Mouse (Mus musculus): Measurements from ENCODE around the gene Uimc1. TPM values are rescaled to one million over a fixed set of nuclear protein-coding genes. Genes with fewer than 3 reads are reported as not detected.

The Uimc1 gene
- polyA plus RNA-seq (2015; fragmentation: Nextera tagmentation; extraction: Ambion mirVana) = 24.0 and 28.3 TPM in 2 replicates

DNA sequence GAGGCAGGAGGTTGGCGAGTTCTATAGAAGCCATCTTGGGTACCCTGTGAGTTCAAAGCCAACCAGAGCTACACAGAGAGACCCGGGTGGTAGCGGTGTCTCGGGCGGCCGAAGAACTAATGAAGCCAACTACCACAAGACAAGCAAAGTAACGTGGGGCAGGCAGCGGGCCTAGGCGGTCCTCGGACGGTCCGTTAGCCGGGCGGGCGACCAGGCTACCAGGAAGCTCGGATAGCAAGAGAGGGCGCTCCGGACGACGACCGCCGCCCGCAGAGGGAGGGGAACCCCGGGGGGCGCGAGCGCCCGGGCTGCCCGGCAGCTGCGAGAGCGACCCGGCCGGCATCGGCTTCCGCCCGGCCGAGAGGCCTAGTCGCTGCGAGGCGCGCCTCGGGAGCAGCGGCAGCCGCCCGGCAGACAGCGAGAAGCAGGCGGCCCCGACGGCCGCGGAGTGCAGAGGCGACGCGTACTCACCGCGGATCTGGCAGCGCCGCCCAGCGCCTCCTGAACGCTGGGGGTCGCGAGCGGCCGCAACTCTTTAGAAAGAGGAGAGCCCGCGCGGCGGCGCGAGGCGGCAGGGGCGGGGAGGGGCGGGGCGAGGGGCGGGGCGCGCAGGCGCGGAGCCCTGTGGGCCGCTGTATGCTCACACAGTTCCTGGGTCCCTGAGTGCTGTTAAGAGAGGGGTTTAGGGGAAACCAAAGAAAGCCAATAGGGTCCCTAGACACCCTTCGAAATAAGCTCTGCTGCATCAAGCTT, at the start of gene Uimc1:
TSS of gene Uimc1 (minus strand) at position 575 of the 753 bp plus-strand sequence.

DNA sequence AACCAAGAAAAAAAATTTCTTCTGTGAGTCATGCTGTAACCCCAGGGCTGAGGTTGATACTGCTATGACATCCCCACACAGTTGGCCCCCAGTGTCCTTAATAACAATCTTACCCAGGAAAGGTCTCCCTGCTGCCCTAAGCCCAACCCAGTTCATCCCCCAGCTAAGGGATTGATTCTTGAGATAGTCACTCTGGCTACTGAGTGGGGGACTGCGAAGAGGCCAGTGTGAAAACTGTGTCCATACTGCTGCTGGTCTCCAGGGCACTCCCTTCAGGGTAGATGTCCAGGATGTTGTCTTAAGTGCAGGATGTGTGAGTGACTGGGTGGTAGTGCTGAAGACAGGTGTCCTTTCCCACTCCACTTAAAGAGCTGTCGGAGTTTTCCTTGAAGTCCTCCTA, 33.3 kb upstream of the Uimc1 start, which contains the start of gene Gm17617:
TSS of gene Gm17617 (minus strand) at position 101 of the 400 bp plus-strand sequence.

DNA sequence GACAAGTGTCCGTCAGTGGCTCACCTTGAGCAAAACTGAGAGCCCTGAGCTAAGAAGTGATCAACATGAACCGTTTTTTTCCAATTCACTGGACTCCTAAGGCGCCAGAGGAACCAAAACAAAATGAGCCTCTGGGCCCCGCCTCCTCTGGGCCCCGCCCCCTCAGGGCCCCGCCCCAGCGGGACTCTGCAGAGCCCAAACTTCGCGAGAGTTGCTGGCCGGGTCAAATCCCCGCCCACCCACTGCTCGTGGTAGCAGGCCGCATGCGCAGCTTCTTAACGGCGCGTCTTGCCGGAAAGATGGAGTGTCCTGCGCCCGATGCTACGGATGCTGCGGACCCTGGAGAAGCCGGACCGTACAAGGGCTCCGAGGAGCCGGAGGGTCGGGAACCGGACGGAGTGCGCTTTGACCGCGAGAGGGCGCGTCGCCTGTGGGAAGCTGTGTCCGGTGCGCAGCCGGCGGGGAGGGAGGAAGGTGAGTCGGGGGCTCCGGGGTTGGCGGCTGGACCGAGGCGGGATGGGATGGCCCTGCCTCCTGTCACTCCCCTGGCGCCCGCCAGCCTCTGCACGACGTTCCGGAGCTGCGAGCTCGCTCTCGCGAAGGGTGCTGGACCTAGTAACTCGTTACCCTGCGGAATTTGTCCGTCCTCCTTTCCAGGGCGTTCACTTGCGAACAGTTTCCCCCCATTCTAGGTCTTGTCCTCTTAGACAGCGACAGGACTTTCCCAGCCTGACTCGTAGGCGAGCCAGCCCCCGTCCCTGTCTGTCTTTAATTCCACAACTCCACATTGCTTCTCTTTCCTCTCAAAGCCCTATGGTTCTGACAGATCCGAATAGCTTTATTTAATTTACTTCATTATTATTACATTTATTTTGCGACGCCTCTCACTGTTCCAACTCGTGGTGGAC, 5.2 kb upstream of the Uimc1 start, which contains the start of gene Zfp346:
TSS of gene Zfp346 (plus strand) at position 267 of the 908 bp plus-strand sequence.

DNA sequence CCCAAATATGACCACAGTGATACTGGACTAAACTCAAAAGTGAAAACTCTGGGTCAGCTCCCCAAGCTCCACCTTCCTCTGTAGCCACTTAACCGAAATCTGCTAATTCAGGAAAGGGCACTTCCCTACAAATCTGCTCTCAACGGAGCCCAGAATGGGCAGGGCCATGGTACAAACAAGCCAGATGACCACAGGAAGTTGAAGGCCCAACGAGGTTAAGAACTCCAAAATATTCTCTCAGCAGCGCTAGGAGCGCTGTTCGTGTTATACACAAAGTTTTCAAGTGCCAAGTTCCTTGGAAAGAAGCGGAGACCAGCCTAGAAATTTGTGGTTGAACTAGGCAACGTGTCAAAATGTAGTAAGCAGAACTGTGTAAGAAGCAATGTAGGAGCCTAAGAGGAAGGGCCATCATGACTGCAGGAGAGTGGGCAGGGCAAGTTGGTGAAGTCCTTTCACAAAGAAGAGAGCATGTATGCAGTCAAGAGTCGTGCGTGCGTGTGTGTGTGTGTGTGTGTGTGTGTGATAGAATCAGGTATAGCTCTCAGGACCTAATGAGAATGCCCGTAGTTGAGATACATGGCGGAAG, 78.8 kb downstream of the Uimc1 start, which contains the start of gene Hk3:
TSS of gene Hk3 (minus strand) at position 192 of the 586 bp plus-strand sequence.

Other genes with a start within 250 kb of the Uimc1 start
- 0.38 and 0.86 TPM in 2 replicates for gene Unc5a, start 150.9 kb downstream of the Uimc1 start, polyA plus RNA-seq (2015; fragmentation: Nextera tagmentation; extraction: Ambion mirVana)
- 7.7 and 11.4 TPM in 2 replicates for gene Hk3, start 78.9 kb downstream of the Uimc1 start, polyA plus RNA-seq (2015; fragmentation: Nextera tagmentation; extraction: Ambion mirVana)
- 9.0 and 9.7 TPM in 2 replicates for gene Zfp346, start 5.0 kb upstream of the Uimc1 start, polyA plus RNA-seq (2015; fragmentation: Nextera tagmentation; extraction: Ambion mirVana)
- not detected in 2 replicates for gene Gm17617, start 33.2 kb upstream of the Uimc1 start, polyA plus RNA-seq (2015; fragmentation: Nextera tagmentation; extraction: Ambion mirVana)
- 2.5 and 4.5 TPM in 2 replicates for gene Fgfr4, start 52.3 kb upstream of the Uimc1 start, polyA plus RNA-seq (2015; fragmentation: Nextera tagmentation; extraction: Ambion mirVana)
- 33.2 and 37.8 TPM in 2 replicates for gene Nsd1, start 109.5 kb upstream of the Uimc1 start, polyA plus RNA-seq (2015; fragmentation: Nextera tagmentation; extraction: Ambion mirVana)
- gene Prelid1, start 220.2 kb upstream of the Uimc1 start, polyA plus RNA-seq (2015; fragmentation: Nextera tagmentation; extraction: Ambion mirVana) = 187 and 204 TPM in 2 replicates
- gene Rab24, start 221.6 kb upstream of the Uimc1 start, polyA plus RNA-seq (2015; fragmentation: Nextera tagmentation; extraction: Ambion mirVana) = 63.1 and 67.9 TPM in 2 replicates
- 36.7 and 38.4 TPM in 2 replicates for gene Mxd3, start 229.5 kb upstream of the Uimc1 start, polyA plus RNA-seq (2015; fragmentation: Nextera tagmentation; extraction: Ambion mirVana)

All from spleen, postnatal 0 days (tissue).